ENCODE assay signal across 13 mouse cellular contexts in genomic region chr1:167249881-167250280, GRCm38 (mm10).
"Had no signal": no experiment of that assay in that cellular context is flagged by ENCODE, and none has a peak within 500 bp of the region (broad histone marks: within the 10 kb centered on the region; RNA-seq: fewer than 3 reads in every experiment).

No protein-coding gene starts in this region.

- H3K4me2 ChIP-seq: limb, embryonic 12.5 days; liver, embryonic 13.5 days; midbrain, embryonic 12.5 days; neural tube, embryonic 13.5 days had no signal

- ATAC-seq: liver, postnatal 0 days; midbrain, embryonic 16.5 days had no signal

- DNase-seq: kidney, adult 18-20 months; kidney, postnatal 14 days; liver; liver, embryonic 13.5 days; liver, postnatal 0 days; retina, postnatal 1 day; right cerebral cortex, postnatal 14 days; thymus, postnatal 4 days had no signal

- H3K4me3 ChIP-seq: limb, embryonic 12.5 days; liver, embryonic 13.5 days; midbrain, embryonic 12.5 days; neural tube, embryonic 13.5 days had no signal

- H3K27ac ChIP-seq: limb, embryonic 12.5 days; liver, embryonic 13.5 days; macrophage; midbrain, embryonic 12.5 days; neural tube, embryonic 13.5 days had no signal

- H3K36me3 ChIP-seq: limb, embryonic 12.5 days; liver, embryonic 13.5 days; midbrain, embryonic 12.5 days; neural tube, embryonic 13.5 days had no signal

- H3K9ac ChIP-seq: limb, embryonic 12.5 days; liver, embryonic 13.5 days; liver, postnatal 0 days; neural tube, embryonic 13.5 days had no signal

- H3K27me3 ChIP-seq: limb, embryonic 12.5 days; liver, embryonic 13.5 days; midbrain, embryonic 12.5 days; neural tube, embryonic 13.5 days had no signal

- H3K9me3 ChIP-seq: limb, embryonic 12.5 days; liver, embryonic 13.5 days; midbrain, embryonic 12.5 days; neural tube, embryonic 13.5 days had no signal
